Mouse (Mus musculus) cortical plate, adult 2 months (tissue): ENCODE measurements around the gene Crxos.

ENCODE experiments used
- CTCF ChIP-seq: fragments of 200-500 bp; IDR thresholded peaks from 2 replicates; pipeline ENCODE4 v1.5.1; 2011; ENCODE audit warnings: mild to moderate bottlenecking, control low read depth, low read length; ENCODE audit not compliant: insufficient read depth; ENCODE audit errors: extremely low read depth
- POLR2A ChIP-seq: fragments of 200-500 bp; IDR thresholded peaks from 2 replicates; pipeline ENCODE4 v1.6.1; 2011; ENCODE audit warnings: mild to moderate bottlenecking, low read length, control low read depth; ENCODE audit not compliant: insufficient read depth; ENCODE audit errors: extremely low read depth

DNA sequence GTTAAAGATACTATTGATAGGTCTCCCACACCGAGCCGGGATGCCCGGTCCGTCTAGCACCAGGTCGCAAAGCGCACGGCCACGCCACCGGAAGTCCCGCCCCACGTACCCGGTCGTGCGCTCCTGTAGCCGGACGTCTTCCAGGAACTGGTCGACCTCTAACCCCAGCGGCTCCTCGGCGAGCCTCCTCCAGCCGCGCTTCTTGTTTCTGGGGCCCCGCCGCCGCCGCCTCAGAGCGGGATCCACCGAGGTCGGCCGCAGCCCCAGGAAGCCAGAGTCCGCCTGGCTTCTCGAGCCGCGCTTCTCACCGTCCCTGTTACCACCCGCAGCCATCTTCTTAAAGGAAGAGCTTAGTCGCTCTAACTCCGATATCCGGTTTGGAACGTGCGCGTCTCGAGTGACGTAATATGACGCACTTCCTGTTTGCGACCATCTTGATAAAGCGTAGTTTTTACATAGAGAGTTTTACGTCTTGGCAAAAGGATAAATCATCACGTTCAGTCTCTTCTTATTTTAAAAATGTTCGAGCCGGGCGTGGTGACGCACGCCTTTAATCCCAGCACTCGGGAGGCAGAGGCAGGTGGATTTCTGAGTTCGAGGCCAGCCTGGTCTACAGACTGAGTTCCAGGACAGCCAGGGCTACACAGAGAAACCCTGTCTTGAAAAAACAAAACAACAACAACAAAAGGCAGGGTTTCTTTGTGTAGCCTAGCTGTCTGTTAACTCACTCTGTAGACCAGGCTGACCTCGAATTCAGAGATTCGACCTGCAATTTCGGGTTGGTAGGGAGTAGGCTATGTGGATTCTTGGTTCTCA, 63.5 kb downstream of the Crxos start, which contains the start of gene Nop53:
- TF ChIP-seq CTCF (no peak), POLR2A (peak; percentile 69)
